Mouse (Mus musculus) heart, embryonic 16.5 days (tissue): ENCODE measurements around the gene Trdmt1. TPM values are rescaled to one million over a fixed set of nuclear protein-coding genes. Genes with fewer than 3 reads are reported as not detected.

Source experiments
- polyA plus RNA-seq: library from polyadenylated mRNA; unstranded; fragments of >200 nt; fragmentation: Nextera tagmentation; extraction: Ambion mirVana; gene quantifications from 2 replicates; pipeline ENCODE4 v1.2.1, GENCODE M21; 2015

Gene Trdmt1
- polyA plus RNA-seq, 1 experiment from 2014 or later, result 11.2 TPM

Other genes starting within 250 kb of the Trdmt1 start
- gene Cubn, start 52.9 kb downstream of the Trdmt1 start, polyA plus RNA-seq, result 0.28 and 0.29 TPM in 2 replicates
- gene Vim, start 29.3 kb upstream of the Trdmt1 start, polyA plus RNA-seq, result 820 and 887 TPM in 2 replicates
- 1.0 TPM in 2 replicates for gene St8sia6, start 249.4 kb upstream of the Trdmt1 start, polyA plus RNA-seq